Mouse (Mus musculus) neural tube, embryonic 12.5 days (tissue): ENCODE measurements around the gene Saysd1. TPM values are rescaled to one million over a fixed set of nuclear protein-coding genes. Genes with fewer than 3 reads are reported as not detected.
"Not testable (repeated sequence)": the region's sequence is repeated elsewhere in the genome, so short reads cannot be mapped to it uniquely, and the experiment has no call there.

Experiments
- ATAC-seq: fragments of 200-750 bp; cut with Nextera tagmentation; 2 replicates; pipeline ENCODE4 v1.8.0; 2017; ENCODE audit warnings: low read depth, mild to moderate bottlenecking, moderate TSS enrichment, moderate library complexity; ENCODE audit not compliant: low FRiP score
- H3K27ac ChIP-seq: fragments of 300-500 bp; sonication (generic); 2 replicates; pipeline ENCODE4 v1.5.1; 2016
- H3K27me3 ChIP-seq: fragments of 300-500 bp; sonication (generic); replicated peaks from 2 replicates; pipeline ENCODE4 v1.6.1; 2016; ENCODE audit warnings: mild to moderate bottlenecking
- H3K36me3 ChIP-seq: fragments of 300-500 bp; sonication (generic); 2 replicates; pipeline ENCODE4 v1.6.1; 2016; ENCODE audit warnings: mild to moderate bottlenecking
- H3K4me1 ChIP-seq: fragments of 300-500 bp; sonication (generic); 2 replicates; pipeline ENCODE4 v1.6.1; 2016
- H3K4me2 ChIP-seq: fragments of 300-500 bp; sonication (generic); replicated peaks from 2 replicates; pipeline ENCODE4 v1.6.1; 2016; ENCODE audit warnings: mild to moderate bottlenecking
- H3K4me3 ChIP-seq: fragments of 300-500 bp; sonication (generic); 2 replicates; pipeline ENCODE4 v1.5.1; 2016
- H3K9ac ChIP-seq: fragments of 300-500 bp; sonication (generic); 2 replicates; pipeline ENCODE4 v1.6.1; 2016; ENCODE audit warnings: mild to moderate bottlenecking
- H3K9me3 ChIP-seq: fragments of 300-500 bp; sonication (generic); 2 replicates; pipeline ENCODE4 v1.6.1; 2016; ENCODE audit warnings: mild to moderate bottlenecking
- WGBS: fragments of 180-500 bp; shearing (Covaris S2); methylation state at CpG from one replicate; pipeline ENCODE4 v1.1.7; 2016; 5-methylcytosine and 5-hydroxymethylcytosine counted together
- polyA plus RNA-seq: library from polyadenylated mRNA; unstranded; fragments of >200 nt; fragmentation: Nextera tagmentation; extraction: Ambion mirVana; gene quantifications from 2 replicates; pipeline ENCODE4 v1.2.1, GENCODE M21; 2016

Gene Saysd1
- polyA plus RNA-seq, 1 experiment from 2014 or later, result 11.7 TPM

- Histone ChIP-seq H3K4me1 (no peaks in the 10 kb centered on the region), H3K27me3 (no peaks in the 10 kb centered on the region), H3K4me3 (no peak overlapping the region), H3K27ac (no peak overlapping the region), H3K9me3 (no peaks in the 10 kb centered on the region), H3K36me3 (no peaks in the 10 kb centered on the region), H3K4me2 (no peak overlapping the region), H3K9ac (no peak overlapping the region)
- no peak for ATAC-seq
Observed at GRCm38 (mm10) chr14:20064771-20065170, 73.6 kb downstream of the Saysd1 start.

- no peaks in the 10 kb centered on the region for H3K27me3 ChIP-seq
- H3K36me3 ChIP-seq, result no peaks in the 10 kb centered on the region
- H3K4me1 ChIP-seq, result peaks cover 7% of the 10 kb centered on the region
- H3K27ac ChIP-seq, result no peak overlapping the region
- no peaks in the 10 kb centered on the region for H3K9me3 ChIP-seq
- 18% methylated on average over 2 of the region's 2 CpGs for WGBS
- H3K4me2 ChIP-seq, result no peak overlapping the region
- ATAC-seq, result peak; percentile 61; the same call in 1 of the 2 replicates
- H3K4me3 ChIP-seq, result no peak overlapping the region
- H3K9ac ChIP-seq, result no peak overlapping the region
Observed at GRCm38 (mm10) chr14:20048481-20048835, 89.9 kb downstream of the Saysd1 start.

DNA sequence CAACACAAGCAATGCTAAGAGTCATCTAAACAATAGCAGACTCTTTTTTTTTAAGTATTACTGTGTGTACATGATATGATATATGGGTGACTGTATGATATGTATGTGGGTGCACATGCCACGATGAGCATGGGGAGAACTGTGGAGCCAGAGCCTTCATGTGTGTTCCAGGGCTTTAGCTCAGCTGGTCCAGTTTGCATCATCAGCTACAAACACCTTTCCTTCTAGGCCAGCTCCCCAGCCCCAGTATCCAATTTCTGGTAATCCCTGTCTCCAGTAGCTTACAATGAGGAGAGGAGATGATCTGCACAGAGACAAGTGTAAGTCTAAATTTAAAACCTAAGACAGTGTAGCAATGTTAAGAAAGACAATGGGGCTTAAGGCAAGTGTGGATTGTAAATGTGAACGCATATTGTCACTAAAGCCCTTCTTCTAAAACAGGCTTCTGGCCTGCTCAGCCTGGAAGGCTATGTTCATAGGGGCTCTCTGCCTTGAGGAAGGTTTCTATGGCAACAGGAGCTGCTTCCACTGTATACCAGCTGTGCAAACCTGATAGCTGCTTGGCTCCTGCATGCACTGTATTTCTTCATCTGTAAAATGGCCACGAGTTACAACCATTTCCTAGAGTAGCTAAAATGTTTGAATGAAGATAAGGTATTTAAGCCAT is 90.4 kb downstream of the Saysd1 start:
- no peak overlapping the region for H3K9ac ChIP-seq

DNA sequence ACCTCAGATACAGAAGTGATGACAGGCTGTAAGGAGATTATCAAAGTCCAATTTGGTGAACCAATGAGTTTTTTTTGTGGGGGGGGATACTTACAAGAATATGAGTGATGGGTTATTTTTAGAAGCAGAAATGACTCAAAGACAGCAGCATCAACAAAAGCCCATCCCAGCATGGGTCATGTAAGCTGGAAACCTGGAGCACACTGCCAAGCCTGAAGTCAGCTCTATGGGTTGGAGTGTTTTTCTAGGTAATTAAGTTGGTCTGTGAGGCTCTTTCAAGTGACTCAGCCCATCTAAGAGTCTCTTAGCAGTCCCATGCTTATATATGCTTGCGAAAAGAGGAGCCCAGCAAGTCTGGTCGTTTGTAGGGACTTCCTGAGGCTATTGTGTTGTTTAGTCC is 91.0 kb downstream of the Saysd1 start:
- Histone ChIP-seq H3K9me3 (no peaks in the 10 kb centered on the region), H3K4me2 (no peak overlapping the region), H3K4me1 (peaks cover 7% of the 10 kb centered on the region), H3K36me3 (no peaks in the 10 kb centered on the region), H3K9ac (no peak overlapping the region), H3K4me3 (no peak overlapping the region), H3K27ac (no peak overlapping the region), H3K27me3 (no peaks in the 10 kb centered on the region)
- 58% methylated on average over 2 of the region's 2 CpGs for WGBS
- ATAC-seq, result no peak

More for the DNA sequence above, 90.4 kb downstream of the Saysd1 start:
- Histone ChIP-seq H3K4me1 (peaks cover 7% of the 10 kb centered on the region), H3K4me2 (no peak overlapping the region), H3K4me3 (no peak overlapping the region), H3K36me3 (no peaks in the 10 kb centered on the region), H3K9me3 (no peaks in the 10 kb centered on the region), H3K27me3 (no peaks in the 10 kb centered on the region), H3K27ac (no peak overlapping the region)
- WGBS, result 50% methylated on average over 3 of the region's 3 CpGs
- peak; percentile 92; the same call in 1 of the 2 replicates for ATAC-seq

- no peak overlapping the region for H3K4me3 ChIP-seq
- H3K27ac ChIP-seq, result no peak overlapping the region
- no peak overlapping the region for H3K9ac ChIP-seq
- H3K9me3 ChIP-seq, result no peaks in the 10 kb centered on the region
- 91% methylated on average over 1 of the region's 1 CpGs for WGBS
- ATAC-seq, result no peak
- peaks cover 7% of the 10 kb centered on the region for H3K4me1 ChIP-seq
- no peaks in the 10 kb centered on the region for H3K36me3 ChIP-seq
- H3K27me3 ChIP-seq, result no peaks in the 10 kb centered on the region
- H3K4me2 ChIP-seq, result no peak overlapping the region
Observed at GRCm38 (mm10) chr14:20044036-20044435, 94.3 kb downstream of the Saysd1 start.

DNA sequence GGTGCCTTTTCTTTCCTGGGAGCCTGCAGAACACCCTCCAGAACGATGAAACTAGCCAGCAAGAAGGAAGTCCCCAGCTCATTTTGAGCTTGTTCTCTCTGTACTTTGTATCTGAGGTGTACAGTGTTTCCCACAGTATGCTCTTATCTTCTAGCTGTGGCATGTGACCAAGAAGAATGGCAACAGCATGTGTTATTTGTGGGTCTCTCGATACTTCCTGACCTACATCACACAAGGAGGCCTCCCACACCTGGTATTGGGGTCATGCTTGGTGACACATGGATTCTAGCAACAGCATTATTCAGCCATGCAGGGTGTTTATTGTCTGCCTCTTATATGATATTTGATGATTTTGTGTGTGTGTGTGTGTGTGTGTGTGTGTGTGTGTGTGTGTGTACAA is 96.5 kb downstream of the Saysd1 start:
- Histone ChIP-seq H3K27me3 (no peaks in the 10 kb centered on the region), H3K9ac (no peak overlapping the region), H3K9me3 (no peaks in the 10 kb centered on the region), H3K36me3 (no peaks in the 10 kb centered on the region), H3K27ac (no peak overlapping the region), H3K4me3 (no peak overlapping the region), H3K4me2 (no peak overlapping the region), H3K4me1 (no peaks in the 10 kb centered on the region)
- no peak for ATAC-seq
- WGBS, result 85% methylated on average over 2 of the region's 2 CpGs

- ATAC-seq, result no peak
- Histone ChIP-seq H3K4me3 (no peak overlapping the region), H3K9ac (no peak overlapping the region), H3K9me3 (no peaks in the 10 kb centered on the region), H3K27ac (no peak overlapping the region), H3K36me3 (no peaks in the 10 kb centered on the region), H3K4me2 (no peak overlapping the region), H3K4me1 (no peaks in the 10 kb centered on the region), H3K27me3 (no peaks in the 10 kb centered on the region)
- WGBS, result 91% methylated on average over 4 of the region's 4 CpGs
Observed at GRCm38 (mm10) chr14:20040976-20041375, 97.4 kb downstream of the Saysd1 start.

DNA sequence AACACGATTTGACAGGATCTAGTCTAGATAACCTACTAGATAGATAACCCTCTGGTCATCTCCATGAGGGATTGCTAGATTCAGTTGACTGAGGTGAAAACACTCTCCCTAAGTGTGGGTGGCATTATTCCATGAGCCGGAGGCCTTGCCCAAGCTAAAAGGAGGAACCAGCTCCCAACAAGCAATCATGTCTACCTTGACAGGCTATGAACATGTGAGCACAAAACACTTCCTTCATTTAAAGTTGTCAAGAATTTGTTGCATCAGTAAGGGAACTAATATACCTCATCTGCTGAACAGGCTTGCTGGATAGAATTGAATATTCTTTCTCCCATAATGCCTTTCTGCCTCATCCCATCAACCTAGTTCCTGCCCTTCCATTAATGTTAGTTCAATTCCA is 98.5 kb downstream of the Saysd1 start:
- 95% methylated on average over 2 of the region's 2 CpGs for WGBS
- H3K36me3 ChIP-seq, result no peaks in the 10 kb centered on the region
- no peak overlapping the region for H3K4me3 ChIP-seq
- no peaks in the 10 kb centered on the region for H3K27me3 ChIP-seq
- ATAC-seq, result no peak
- no peak overlapping the region for H3K9ac ChIP-seq
- H3K4me1 ChIP-seq, result no peaks in the 10 kb centered on the region
- H3K27ac ChIP-seq, result no peak overlapping the region
- H3K9me3 ChIP-seq, result no peaks in the 10 kb centered on the region
- no peak overlapping the region for H3K4me2 ChIP-seq

DNA sequence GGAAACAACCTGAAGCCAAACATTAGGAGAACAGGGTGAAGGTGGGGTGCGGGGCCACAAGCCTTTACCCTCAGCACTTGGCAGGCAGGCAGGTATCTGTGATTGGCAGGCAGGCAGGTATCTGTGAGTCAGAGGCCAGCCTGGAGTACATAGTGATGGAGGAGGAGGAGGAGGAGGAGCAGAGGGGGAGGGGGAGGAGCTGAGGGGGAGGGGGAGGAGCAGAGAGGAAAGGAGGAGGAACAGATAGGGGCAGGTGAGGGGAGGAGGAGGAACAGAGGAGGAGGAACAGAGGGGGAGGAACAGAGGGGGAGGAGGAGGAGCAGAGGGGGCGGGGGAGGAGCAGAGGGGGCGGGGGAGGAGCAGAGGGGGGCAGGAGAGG is 105.6 kb downstream of the Saysd1 start:
- Histone ChIP-seq H3K36me3 (no peaks in the 10 kb centered on the region), H3K27ac (no peak overlapping the region), H3K27me3 (no peaks in the 10 kb centered on the region), H3K4me2 (no peak overlapping the region), H3K9me3 (no peaks in the 10 kb centered on the region), H3K4me1 (no peaks in the 10 kb centered on the region), H3K4me3 (no peak overlapping the region), H3K9ac (no peak overlapping the region)
- 34% methylated on average over 2 of the region's 3 CpGs for WGBS
- ATAC-seq, result no peak

DNA sequence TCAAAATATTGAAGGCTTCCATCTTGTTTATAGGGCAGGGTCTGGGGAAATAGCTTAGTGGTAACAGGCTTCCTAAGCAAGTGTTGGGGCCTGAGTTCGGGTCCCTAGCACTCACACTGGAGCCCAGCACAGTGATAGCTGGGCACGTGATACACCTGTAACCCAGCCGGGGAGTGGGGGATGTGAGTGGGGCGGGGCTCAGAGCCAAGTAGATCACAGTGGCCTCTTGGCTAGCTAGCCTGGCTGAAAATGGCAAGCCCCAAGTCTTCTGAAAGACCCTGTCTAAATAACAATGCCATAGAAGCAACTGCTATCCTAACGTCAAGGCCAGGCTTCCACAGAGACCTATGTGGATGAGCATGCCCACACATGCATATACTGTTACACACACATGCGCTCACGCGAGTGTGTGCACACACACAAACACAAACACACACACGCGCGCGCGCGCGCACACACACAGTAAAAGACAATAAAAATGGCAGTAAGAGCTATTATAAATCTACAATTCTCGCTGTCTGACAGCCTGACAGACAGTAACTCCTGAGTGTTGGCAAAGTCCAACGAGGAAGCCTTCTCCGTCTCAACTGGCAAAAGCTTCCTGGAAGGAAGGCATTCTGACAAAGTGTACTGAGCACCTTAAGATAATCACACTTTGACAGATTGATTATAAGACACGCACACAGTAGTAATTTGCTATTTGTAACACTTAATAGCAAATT is 106.2 kb downstream of the Saysd1 start:
- no peak overlapping the region for H3K9ac ChIP-seq
- WGBS, result 76% methylated on average over 19 of the region's 19 CpGs

DNA sequence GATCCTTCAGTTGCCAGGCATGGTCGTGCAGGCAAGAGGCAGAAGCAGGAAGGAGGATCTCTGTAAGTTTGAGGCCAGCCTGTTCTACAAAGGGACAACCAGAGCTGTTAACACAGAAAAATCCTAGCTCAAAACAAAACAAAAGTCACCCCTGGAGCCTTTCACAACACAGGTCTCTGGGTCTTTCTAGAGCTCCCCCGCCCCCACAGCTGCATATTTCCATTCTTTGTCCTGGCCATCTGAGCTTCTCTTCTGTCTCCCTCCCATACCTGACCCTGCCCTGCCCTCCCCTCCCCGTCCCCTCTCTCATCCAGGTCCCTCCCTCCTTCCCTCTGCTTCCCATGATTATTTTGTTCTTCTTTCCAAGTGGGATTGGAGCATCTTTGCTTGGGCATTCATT is 108.7 kb downstream of the Saysd1 start:
- ATAC-seq, result no peak
- H3K27ac ChIP-seq, result no peak overlapping the region
- H3K9me3 ChIP-seq, result no peaks in the 10 kb centered on the region
- no peaks in the 10 kb centered on the region for H3K36me3 ChIP-seq
- no peak overlapping the region for H3K9ac ChIP-seq
- H3K4me2 ChIP-seq, result no peak overlapping the region
- no peaks in the 10 kb centered on the region for H3K4me1 ChIP-seq
- WGBS, result 31% methylated on average over 3 of the region's 3 CpGs
- H3K27me3 ChIP-seq, result no peaks in the 10 kb centered on the region
- no peak overlapping the region for H3K4me3 ChIP-seq

More for the DNA sequence above, 106.2 kb downstream of the Saysd1 start:
- H3K4me1 ChIP-seq, result no peaks in the 10 kb centered on the region
- H3K36me3 ChIP-seq, result no peaks in the 10 kb centered on the region
- H3K4me3 ChIP-seq, result no peak overlapping the region
- no peak overlapping the region for H3K27ac ChIP-seq
- no peaks in the 10 kb centered on the region for H3K27me3 ChIP-seq
- no peak for ATAC-seq
- H3K4me2 ChIP-seq, result no peak overlapping the region
- no peaks in the 10 kb centered on the region for H3K9me3 ChIP-seq

DNA sequence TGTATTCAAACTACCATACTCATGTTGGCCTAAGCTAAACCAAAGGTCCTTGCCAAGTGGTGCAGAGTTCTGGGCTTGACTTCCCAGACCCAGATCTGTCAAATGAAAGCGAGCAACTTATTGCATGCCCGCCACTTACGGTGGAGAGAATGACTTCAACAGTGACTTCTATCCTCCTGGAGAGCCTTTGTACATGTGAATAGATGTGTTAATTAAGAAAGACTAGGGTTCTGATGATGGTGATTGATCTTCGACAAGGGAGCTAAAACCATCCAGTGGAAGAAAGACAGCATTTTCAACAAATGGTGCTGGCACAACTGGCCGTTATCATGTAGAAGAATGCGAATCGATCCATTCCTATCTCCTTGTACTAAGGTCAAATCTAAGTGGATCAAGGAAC is 110.9 kb downstream of the Saysd1 start:
- H3K9me3 ChIP-seq, ATAC-seq, H3K36me3 ChIP-seq, H3K4me2 ChIP-seq, H3K9ac ChIP-seq, H3K27me3 ChIP-seq, H3K4me3 ChIP-seq, H3K27ac ChIP-seq, H3K4me1 ChIP-seq: not testable (repeated sequence)
- 77% methylated on average over 7 of the region's 7 CpGs for WGBS
